Mouse (Mus musculus) kidney, postnatal 0 days (tissue): ENCODE results near the gene Lrp5. TPM values are rescaled to one million over a fixed set of nuclear protein-coding genes. Genes with fewer than 3 reads are reported as not detected.

Experiments
- ATAC-seq: fragments of 200-750 bp; cut with Nextera tagmentation; replicated peaks from 2 replicates; pipeline ENCODE4 v1.8.0; 2017; ENCODE audit warnings: low read depth, moderate number of reproducible peaks, moderate TSS enrichment, moderate library complexity; ENCODE audit not compliant: low FRiP score
- DNase-seq: peaks from one replicate; pipeline ENCODE4 v3.0.0-alpha.2; 2016; ENCODE audit warnings: low spot score
- H3K27ac ChIP-seq: fragments of 300-500 bp; sonication (generic); 2 replicates; pipeline ENCODE4 v1.5.1; 2014; ENCODE audit warnings: mild to moderate bottlenecking
- H3K27me3 ChIP-seq: fragments of 300-500 bp; sonication (generic); 2 replicates; pipeline ENCODE4 v1.6.1; 2014; ENCODE audit warnings: low read length, mixed read lengths; ENCODE audit not compliant: insufficient read depth
- H3K36me3 ChIP-seq: fragments of 300-500 bp; sonication (generic); 2 replicates; pipeline ENCODE4 v1.6.1; 2014; ENCODE audit warnings: low read length, mixed read lengths; ENCODE audit not compliant: insufficient read depth
- H3K4me1 ChIP-seq: fragments of 300-500 bp; sonication (generic); replicated peaks from 2 replicates; pipeline ENCODE4 v1.6.1; 2014; ENCODE audit warnings: antibody characterized with exemption, low read length, mixed read lengths; ENCODE audit not compliant: insufficient read depth
- H3K4me2 ChIP-seq: fragments of 300-500 bp; sonication (generic); 2 replicates; pipeline ENCODE4 v1.6.1; 2014; ENCODE audit warnings: mild to moderate bottlenecking, low read length, moderate library complexity, mixed read lengths
- H3K4me3 ChIP-seq: fragments of 300-500 bp; sonication (generic); replicated peaks from 2 replicates; pipeline ENCODE4 v1.5.1; 2014; ENCODE audit warnings: low read depth, low read length
- H3K9ac ChIP-seq: fragments of 300-500 bp; sonication (generic); 2 replicates; pipeline ENCODE4 v1.6.1; 2014; ENCODE audit warnings: low read depth, low read length
- H3K9me3 ChIP-seq: fragments of 300-500 bp; sonication (generic); replicated peaks from 2 replicates; pipeline ENCODE4 v1.6.1; 2016; ENCODE audit warnings: low read length, inconsistent platforms, mixed read lengths
- CTCF ChIP-seq: IDR thresholded peaks from 2 replicates; pipeline ENCODE4 v1.5.1; 2016; ENCODE audit warnings: antibody characterized with exemption, low read depth, mild to moderate bottlenecking, moderate library complexity
- WGBS: fragments of 180-500 bp; shearing (Covaris S2); extraction: QIAGEN DNeasy Blood & Tissue Kit; methylation state at CpG from one replicate; pipeline ENCODE4 v1.1.7; 2014; 5-methylcytosine and 5-hydroxymethylcytosine counted together
- polyA plus RNA-seq: library from polyadenylated mRNA; unstranded; fragments of >200 nt; fragmentation: Nextera tagmentation; extraction: Ambion mirVana; gene quantifications from 2 replicates; pipeline ENCODE4 v1.2.1, GENCODE M21; 2015

Gene Lrp5
- polyA plus RNA-seq, 1 experiment from 2014 or later: 3.5 TPM

GRCm38 (mm10) chr19:3685611-3686214 lies 651 bp downstream of the Lrp5 start:
- Histone ChIP-seq H3K27me3 (no peaks in the 10 kb centered on the region), H3K4me1 (peaks cover 53% of the 10 kb centered on the region), H3K4me2 (peak overlapping the region; percentile 90), H3K9ac (peak overlapping the region; percentile 88), H3K4me3 (peak overlapping the region; percentile 94), H3K9me3 (no peaks in the 10 kb centered on the region), H3K36me3 (no peaks in the 10 kb centered on the region), H3K27ac (peak overlapping the region; percentile 92)
- peak; percentile 71 for DNase-seq
- under 1% methylated on average over 32 of the region's 45 CpGs for WGBS
- no peak for TF ChIP-seq CTCF
- peak; percentile 20; the same call in 1 of the 2 replicates for ATAC-seq

GRCm38 (mm10) chr19:3684957-3685580 lies 1.3 kb downstream of the Lrp5 start:
- peak; percentile 41 for DNase-seq
- H3K27ac ChIP-seq: peak overlapping the region; percentile 92
- ATAC-seq: no peak
- peak overlapping the region; percentile 94 for H3K4me3 ChIP-seq
- peak overlapping the region; percentile 88 for H3K9ac ChIP-seq
- H3K9me3 ChIP-seq: no peaks in the 10 kb centered on the region
- 3% methylated on average over 11 of the region's 11 CpGs for WGBS
- no peaks in the 10 kb centered on the region for H3K36me3 ChIP-seq
- peak overlapping the region; percentile 90 for H3K4me2 ChIP-seq
- TF ChIP-seq CTCF: no peak
- H3K4me1 ChIP-seq: peaks cover 60% of the 10 kb centered on the region
- H3K27me3 ChIP-seq: no peaks in the 10 kb centered on the region

- DNase-seq (peak; percentile 29), ATAC-seq (no peak)
- H3K4me3 ChIP-seq: peak overlapping the region; percentile 94; the same call in 1 of the 2 replicates
- no peak for TF ChIP-seq CTCF
- 0% methylated on average over 1 of the region's 1 CpGs for WGBS
- H3K4me1 ChIP-seq: peaks cover 62% of the 10 kb centered on the region
- H3K9me3 ChIP-seq: no peaks in the 10 kb centered on the region
- no peaks in the 10 kb centered on the region for H3K36me3 ChIP-seq
- H3K27me3 ChIP-seq: no peaks in the 10 kb centered on the region
- H3K4me2 ChIP-seq: peak overlapping the region; percentile 90
- H3K27ac ChIP-seq: peak overlapping the region; percentile 92
- H3K9ac ChIP-seq: peak overlapping the region; percentile 88; the same call in 1 of the 2 replicates
Measured at GRCm38 (mm10) chr19:3684414-3684813, 1.9 kb downstream of the Lrp5 start.

DNA sequence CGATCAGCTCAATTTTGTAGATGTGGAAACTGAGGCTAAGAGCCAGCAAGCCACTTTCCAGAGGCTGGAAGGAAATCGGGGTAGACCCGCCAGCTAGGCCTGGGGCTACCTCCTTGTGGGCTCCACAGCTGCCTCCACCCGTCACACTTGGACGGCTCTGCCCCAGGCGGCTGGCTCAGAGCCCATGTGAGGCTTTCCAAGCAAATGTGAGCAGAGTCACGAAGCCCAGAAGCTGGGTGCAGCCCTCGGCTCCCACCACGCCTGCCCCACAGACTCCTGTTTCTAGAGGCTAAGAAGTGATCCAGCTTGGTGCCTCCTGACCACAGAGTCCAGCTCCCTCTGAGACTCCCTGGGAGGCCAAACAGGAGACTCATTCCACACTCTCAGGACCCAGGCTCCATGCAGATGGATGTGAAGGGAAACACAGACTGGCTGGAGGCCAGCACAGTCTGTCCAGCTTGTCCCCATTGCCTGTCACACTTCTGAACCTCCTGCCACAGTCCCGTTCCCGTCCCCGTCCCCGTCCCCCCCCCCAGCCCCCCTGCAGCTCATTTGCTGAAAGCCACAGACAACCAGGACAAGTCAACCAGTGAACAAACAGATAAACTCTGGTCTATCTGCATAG lies 4.9 kb downstream of the Lrp5 start:
- H3K4me2 ChIP-seq: peak overlapping the region; percentile 1
- H3K9me3 ChIP-seq: no peaks in the 10 kb centered on the region
- no peak overlapping the region for H3K4me3 ChIP-seq
- TF ChIP-seq CTCF: no peak
- peaks cover 57% of the 10 kb centered on the region for H3K4me1 ChIP-seq
- no peaks in the 10 kb centered on the region for H3K27me3 ChIP-seq
- ATAC-seq: peak; percentile 58
- peak; percentile 64 for DNase-seq
- peak overlapping the region; percentile 77 for H3K27ac ChIP-seq
- WGBS: 9% methylated on average over 13 of the region's 13 CpGs
- H3K9ac ChIP-seq: no peak overlapping the region
- H3K36me3 ChIP-seq: no peaks in the 10 kb centered on the region

- no peaks in the 10 kb centered on the region for H3K36me3 ChIP-seq
- no peaks in the 10 kb centered on the region for H3K9me3 ChIP-seq
- no peak overlapping the region for H3K4me2 ChIP-seq
- peaks cover 57% of the 10 kb centered on the region for H3K4me1 ChIP-seq
- TF ChIP-seq CTCF: no peak
- 54% methylated on average over 7 of the region's 7 CpGs for WGBS
- H3K27me3 ChIP-seq: no peaks in the 10 kb centered on the region
- H3K27ac ChIP-seq: peak overlapping the region; percentile 77
- H3K4me3 ChIP-seq: no peak overlapping the region
- no peak for DNase-seq
- no peak overlapping the region for H3K9ac ChIP-seq
- no peak for ATAC-seq
Measured at GRCm38 (mm10) chr19:3680732-3681131, 5.6 kb downstream of the Lrp5 start.

GRCm38 (mm10) chr19:3674122-3674855 lies 12.1 kb downstream of the Lrp5 start:
- WGBS: 71% methylated on average over 8 of the region's 8 CpGs
- H3K4me2 ChIP-seq: no peak overlapping the region
- DNase-seq (peak; percentile 39), ATAC-seq (no peak; the same call in 1 of the 2 replicates)
- no peaks in the 10 kb centered on the region for H3K27me3 ChIP-seq
- H3K27ac ChIP-seq: peak overlapping the region; percentile 50
- H3K4me1 ChIP-seq: peaks cover 14% of the 10 kb centered on the region; the same call in 1 of the 2 replicates
- TF ChIP-seq CTCF: no peak
- no peak overlapping the region for H3K9ac ChIP-seq
- H3K4me3 ChIP-seq: no peak overlapping the region
- no peaks in the 10 kb centered on the region for H3K36me3 ChIP-seq
- no peaks in the 10 kb centered on the region for H3K9me3 ChIP-seq
